Mouse (Mus musculus) common myeloid progenitor, adult 5-6 weeks (primary cell): Measurements from ENCODE around the gene Socs4. TPM values are rescaled to one million over a fixed set of nuclear protein-coding genes. Genes with fewer than 3 reads are reported as not detected.
A peak's percentile ranks its signal among the peaks of the same experiment; 100 is the strongest.

Source experiments
- ATAC-seq: replicated peaks from 2 replicates; pipeline ENCODE4 v1.8.0; 2016; ENCODE audit warnings: low read depth, mild to moderate bottlenecking, moderate TSS enrichment, inconsistent platforms; ENCODE audit not compliant: poor library complexity, severe bottlenecking
- total RNA-seq: library from RNA; stranded (forward); fragments of 200-1000, 187-1606 nt; gene quantifications from 2 replicates; pipeline ENCODE4 v1.2.3, GENCODE M21; 2017

The Socs4 gene
- total RNA-seq, result 21.8 and 26.3 TPM in 2 replicates

DNA sequence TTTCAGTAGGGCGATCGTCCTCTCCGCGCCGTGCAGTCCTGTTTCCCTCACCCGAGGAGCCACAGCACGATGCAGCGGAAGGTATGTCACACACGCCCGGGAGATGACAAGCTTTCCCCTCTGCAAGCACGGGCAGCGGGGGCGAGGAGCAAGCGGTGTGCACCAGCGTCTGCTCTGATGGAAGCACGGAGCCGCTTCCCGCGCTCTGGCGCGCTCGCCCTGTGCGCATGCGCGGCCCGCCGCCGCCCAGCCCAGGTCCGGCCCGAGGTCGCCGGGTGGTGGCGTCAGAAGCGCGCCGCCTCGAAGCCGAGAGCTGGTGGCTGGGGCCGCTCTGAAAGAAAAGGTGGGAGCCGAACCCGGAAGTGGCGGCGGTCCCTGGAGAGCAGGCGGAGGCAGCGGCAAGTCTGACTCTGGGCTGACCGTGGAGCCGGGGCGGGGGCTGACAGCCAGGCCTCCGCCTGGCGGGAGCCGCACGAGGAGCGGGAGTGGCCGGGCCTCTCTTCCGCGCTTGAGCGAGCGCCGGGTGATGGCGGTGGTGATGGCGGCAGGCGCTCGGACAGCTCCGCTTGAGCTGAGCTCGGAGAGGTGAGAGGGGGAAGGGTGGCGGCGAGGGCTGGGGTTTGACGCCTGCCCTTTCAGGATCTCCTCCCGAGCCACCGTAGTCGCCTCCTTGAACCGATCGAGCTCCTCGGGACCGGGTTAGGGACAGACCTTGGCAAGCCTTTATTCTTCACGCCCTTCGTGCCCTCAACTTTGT lies at the start of gene Socs4, which contains the start of gene Wdhd1:
TSS of gene Socs4 (plus strand) at position 295 of the 757 bp plus-strand sequence.
TSS of gene Wdhd1 (minus strand) at position 221 of the 757 bp plus-strand sequence.
- peak; percentile 88 for ATAC-seq

DNA sequence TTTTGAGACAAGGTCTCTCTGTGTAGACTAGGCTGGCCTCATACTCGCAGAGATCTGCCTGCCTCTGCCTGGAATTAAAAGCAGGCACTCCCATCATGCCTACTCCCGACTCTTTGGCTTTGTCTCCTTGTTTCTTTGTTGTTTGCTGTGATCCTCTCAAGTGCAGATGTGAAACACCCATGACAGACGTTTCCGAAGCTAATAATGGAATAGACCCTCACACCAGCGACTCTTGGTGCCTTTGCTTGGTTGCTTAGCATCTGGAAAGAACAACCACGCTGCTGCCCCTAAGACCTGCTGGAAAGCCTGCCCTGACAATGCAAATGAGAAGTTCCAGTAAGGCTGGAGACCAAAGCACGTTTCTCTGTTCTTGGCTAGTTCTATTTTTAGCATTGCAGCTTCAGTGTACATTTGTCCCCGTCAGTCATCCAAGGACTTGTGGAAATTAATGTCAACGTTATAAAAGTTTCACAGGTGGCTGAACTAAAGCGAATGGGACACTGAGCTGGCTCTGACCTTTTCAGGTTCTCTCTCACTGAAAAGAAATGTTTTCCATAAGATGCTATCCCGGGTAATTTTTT lies 46.8 kb upstream of the Socs4 start:
- no peak for ATAC-seq

DNA sequence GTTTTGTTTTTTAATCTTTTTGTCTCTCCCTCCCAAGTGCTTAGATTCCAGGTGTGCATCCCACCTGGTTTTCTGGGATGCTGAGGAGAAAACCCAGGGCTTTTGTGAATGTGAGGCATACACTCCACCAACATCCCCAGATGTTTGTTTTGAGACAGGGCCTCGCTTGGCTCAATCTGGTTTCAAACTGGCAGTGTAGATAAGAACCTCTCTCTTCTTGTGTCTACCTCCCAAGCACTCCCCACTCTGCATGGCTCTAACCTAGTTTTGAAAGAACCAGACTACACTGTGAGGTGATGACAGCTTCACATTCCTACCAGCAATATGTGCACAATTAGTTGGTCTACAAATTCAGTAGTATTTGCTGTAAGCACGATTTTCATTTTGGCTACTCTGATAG lies 43.1 kb upstream of the Socs4 start:
- ATAC-seq, result peak; percentile 52; the same call in 1 of the 2 replicates

DNA sequence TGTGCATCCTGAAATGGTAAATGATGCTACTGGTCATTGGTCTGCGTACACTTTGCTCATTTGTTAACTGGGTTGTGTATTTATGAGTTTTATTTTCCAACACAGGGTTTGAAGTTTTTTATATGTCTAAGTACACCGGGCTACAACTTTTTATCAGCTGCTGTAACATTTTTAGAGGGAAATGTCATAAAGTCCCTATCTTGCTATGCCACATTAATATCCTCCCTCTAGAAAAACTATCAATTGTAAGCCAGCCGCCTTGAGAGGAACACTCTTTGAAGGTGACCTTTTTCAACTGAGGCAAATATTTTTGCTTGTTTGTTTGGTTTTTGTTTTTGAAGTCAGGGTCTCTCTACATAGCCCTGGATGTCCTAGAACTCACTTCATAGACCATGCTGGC lies 42.7 kb upstream of the Socs4 start:
- ATAC-seq, result no peak

DNA sequence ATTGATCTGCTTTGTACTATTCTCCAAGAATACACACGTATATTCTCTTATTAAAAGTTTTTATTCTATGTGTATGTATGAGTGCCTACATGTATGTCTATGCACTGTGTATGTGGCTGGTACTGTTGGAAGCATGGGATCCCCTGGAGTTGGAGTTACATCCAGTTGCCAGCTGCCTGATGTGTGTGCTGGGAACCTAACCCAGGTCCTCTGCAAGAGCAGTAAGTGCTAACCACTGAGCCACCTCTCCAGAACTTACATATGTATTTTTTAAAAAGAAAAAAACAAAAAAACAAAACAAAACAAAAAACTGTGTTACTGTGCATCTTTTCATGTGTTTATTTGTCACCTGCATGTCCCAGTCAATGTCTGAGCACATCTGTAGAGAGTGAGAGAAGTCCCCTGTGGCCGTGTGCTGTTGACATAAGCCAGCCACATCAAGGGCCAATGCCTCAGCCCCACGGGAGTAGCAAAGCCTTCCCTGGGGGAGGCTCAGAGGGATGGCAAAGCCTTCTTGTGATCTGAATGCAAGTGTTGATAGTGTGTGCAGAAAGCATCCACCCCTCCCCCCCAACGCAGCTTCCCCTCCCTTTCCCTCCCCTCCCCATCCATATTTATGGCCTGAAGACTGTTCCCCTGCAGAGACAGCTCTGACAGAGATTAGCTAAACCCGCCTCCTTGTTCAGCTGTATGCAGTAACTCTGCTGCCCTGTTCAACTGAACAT lies 42.0 kb upstream of the Socs4 start:
- 0 out of 2 replicates have a peak, but pooled peaks have one; percentile 8 for ATAC-seq

DNA sequence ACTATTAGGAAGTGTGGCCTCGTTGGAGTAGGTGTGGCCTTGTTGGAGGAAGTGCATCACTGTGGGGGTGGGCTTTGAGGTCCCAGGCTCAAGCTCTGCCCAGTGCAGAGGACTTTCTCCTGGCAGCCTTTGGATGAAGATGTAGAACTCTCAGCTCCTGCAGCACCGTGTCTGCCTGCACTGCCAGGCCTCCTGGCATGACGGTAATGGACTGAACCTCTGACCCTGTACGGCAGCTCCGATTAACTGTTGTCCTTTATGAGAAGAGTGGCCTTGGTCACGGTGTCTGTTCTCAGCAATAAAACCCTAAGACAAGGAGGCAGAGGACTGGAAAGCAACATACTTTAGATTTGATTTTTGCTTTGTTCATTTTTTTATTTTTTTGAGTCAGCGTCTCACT lies 40.2 kb upstream of the Socs4 start:
- ATAC-seq, result no peak

DNA sequence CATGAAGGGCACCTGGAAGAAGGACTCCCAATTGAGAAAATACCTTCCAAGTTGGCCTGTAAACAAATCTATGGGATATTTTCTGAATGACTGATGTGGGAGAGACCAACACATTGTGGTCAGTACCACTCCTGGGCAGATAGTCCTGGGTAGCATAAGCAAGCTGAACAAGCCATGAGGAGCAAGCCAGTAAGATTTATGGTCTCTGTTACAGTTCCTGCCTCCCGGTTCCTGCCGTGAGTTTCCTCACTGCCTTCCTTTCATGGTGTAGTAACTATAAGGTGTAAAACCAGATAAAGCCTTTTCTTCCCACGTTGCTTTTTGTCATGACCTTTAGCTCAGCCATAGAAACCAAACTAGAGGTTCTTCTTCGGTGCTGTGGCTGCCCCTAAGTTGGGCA lies 39.4 kb upstream of the Socs4 start:
- no peak for ATAC-seq

DNA sequence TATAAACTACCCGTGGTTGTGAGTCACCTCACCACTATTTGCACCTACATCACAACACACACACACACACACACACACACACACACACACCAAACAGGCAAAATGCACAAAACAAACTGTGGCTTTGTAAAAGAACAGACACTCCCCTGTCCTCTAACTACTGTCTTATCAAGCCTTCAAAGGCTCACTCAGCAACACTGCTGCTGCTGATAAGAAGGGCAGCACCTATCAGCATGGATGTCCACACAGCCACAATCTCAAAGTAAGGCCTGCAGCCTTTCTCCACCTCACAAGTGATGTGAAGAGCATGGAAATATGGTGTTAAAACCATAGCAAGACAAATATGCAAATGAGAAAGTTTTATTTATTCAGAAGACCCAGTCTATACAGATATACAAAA lies 36.1 kb upstream of the Socs4 start:
- ATAC-seq, result peak; percentile 95

DNA sequence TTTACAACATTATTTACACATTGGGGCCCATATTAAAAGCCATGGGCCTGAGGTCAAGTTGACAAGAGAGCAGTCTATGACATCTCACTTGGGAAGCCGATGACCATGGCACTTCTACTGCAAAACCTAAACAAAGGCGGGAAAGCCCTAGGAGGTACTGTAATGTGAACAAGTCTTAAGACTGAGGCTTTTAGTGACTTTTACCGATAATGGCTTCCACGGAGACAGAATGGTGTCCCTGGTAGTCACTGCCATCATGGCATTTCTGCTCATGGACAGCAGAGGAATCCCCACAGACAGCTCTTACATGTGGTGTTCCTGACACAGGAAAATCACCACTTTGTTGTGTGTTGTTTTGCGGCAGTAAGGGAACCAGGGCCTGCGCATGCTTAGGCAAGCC lies 35.7 kb upstream of the Socs4 start:
- peak; percentile 11; the same call in 1 of the 2 replicates for ATAC-seq

DNA sequence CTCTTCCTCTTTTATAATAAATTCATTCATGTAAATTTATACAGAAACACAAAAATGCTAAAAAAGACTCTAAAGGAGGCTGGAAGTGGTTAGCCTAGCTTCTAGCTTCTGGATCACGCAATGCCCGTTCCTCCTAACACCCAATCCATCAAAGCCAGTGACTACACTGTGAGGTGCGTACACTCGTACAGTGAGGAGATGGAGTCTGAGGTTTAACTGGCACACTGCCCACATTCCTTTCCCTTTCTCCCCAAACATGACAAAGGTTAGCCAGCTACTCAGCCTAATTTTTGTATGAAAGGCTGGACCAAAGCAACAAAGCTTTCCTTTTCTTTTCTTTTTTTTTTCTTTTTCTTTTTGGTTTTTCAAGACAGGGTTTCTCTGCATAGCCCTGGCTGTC lies 34.0 kb upstream of the Socs4 start:
- no peak for ATAC-seq

DNA sequence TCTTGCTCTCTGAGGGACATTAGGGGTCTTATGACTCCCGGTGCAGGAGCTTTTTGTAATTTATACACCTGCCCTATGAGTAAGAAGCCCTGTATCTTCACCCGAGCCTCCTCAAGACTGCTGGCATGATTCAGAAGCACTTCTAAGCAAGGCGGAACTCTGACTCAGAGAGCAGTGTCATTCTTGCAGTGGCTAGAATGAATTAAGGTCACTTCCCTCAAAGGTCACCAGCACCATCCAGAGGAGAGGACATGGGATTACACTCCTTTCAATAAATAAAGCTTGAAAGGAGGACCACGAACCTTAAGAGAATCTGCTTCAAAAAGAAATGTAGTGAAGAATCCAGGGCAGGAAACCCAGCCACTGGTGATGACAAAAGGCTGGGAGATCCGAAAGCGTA lies 26.9 kb upstream of the Socs4 start:
- no peak for ATAC-seq

DNA sequence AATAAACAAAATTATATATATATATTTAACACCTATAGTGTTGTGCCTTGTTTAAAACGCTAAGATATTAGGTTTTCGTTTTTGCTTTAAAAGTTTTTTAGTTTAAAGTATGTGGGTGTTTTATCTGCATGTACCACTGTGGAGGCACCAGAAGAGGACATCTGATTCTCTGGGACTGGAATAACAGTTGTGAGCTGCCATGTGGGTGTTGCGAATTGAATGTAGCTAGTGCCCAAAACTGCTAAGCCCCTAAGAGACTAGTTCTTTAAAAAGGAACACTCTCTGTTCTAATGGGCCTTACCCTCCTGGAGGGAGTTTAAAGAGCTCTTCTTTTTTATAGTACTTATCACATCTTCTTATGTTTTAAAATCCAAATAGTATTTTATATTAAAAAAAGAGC lies 11.9 kb upstream of the Socs4 start:
- ATAC-seq, result no peak

DNA sequence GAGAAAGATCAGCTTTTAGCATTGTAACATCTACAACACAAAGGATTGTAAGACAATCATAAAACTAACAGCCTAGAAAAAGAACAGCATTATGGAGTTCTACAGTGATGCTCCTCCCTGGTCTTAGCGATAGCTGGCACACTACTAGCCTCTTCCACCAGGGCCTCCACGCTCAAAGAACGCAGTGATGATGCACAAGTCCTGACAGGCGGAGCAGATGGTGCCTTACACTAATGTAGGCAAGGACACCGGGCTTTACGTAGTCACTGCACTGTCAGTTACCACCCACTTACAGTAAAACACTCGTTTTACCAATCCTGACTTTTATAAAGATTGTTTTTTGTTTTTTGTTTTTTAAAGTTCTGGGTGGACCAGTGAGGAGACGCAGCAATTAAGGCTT lies 10.9 kb upstream of the Socs4 start:
- ATAC-seq, result no peak

DNA sequence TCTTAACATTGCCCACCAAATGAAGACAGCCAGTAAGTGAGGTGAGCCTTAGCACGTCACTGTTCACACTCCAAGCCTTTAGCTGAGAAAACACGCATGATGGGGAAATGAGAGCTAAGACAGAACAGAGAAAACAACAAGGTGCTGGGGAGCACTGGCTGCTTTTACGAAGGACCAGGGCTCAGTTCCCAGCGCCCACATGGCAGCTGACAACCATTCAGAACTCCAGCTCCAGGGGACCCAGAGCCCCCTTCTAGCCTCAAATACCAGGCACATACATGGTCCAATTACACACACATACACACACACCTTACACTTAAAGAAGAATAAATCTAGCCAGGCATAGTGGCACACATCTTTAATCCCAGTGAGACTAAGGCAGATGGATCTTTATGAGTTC lies 7.7 kb upstream of the Socs4 start:
- ATAC-seq, result no peak

DNA sequence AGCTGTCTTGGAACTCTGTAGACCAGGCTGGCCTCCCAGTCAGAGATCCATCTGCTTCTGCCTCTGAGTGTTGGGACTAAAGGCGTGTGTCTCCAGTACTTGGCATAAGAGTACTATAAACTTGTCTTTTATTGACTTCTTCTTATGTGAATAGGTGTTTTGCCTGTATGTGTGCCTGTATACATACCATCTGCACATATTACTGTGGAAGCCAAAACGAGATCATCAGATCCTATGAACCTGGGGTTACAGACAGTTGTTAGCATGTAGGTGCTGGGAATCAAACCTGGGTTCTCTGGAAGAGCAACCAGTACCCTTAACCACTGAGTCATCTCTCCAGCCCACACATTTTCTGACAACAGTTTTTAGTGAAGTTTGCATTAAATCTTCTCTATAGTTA lies 7.0 kb upstream of the Socs4 start:
- ATAC-seq, result no peak

DNA sequence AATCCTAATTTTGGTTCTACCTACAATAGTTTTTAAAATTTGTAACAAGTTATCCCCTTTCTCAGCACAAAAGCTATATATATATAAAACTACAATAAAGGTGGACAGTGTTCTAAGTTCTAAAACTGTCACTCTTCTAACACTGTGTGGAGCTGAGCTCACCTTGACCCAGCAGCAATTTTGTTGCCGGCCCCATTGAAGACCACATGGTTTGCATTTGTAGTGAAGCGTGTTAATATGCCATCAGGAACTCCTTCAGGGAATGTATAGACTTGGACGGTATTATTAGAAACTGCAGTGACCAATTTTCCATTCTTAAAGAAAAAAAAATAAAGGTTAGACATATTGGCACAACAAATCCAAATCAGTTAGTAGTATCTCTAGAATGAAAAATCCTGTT lies 3.0 kb upstream of the Socs4 start:
- no peak for ATAC-seq

DNA sequence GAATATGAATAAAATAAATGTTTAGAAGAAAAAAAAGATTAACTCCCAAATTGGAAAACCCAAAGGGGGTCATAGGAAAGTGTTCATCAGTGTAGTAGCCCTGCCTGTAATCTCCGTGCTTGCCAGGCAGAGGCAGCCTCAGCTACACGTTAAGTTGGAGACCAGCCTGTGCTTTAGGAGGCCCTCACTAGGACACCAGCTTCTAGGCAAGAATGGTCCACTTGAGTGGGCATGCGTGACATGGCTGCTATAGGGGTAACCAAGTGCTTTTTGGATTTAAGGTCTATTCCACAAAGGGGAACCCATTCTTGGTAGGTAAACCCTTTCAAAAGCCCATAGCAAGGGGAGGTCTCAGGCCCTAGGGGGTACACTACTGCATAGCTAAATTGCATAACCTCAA lies 1.3 kb upstream of the Socs4 start:
- no peak for ATAC-seq

DNA sequence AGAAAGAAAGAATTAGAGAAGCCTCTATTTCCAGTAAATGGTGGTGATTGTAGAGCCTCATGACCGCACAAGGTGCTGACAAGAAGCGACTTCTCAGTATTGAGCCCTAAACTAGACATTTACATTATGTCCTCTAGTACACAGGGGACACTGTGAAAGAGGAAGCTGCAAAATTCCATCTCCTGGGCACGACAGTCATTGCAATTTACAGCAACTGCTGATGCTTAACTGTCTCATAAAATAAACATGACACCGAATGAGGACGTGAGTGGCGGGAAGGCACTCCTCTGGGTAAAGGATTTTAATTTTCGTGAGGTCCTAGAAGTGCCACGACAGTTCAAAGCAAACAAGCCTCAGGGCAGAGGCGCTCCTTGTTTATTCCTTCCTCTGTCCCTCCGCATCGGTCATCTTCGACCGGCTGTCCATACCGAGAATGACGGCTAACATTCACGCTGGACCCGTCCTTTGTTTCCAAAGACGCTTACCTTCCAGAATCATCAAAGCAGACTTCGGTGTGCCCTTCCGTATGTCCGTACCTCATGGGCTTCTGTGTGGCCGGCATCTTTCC lies 611 bp upstream of the Socs4 start:
- peak; percentile 55 for ATAC-seq

DNA sequence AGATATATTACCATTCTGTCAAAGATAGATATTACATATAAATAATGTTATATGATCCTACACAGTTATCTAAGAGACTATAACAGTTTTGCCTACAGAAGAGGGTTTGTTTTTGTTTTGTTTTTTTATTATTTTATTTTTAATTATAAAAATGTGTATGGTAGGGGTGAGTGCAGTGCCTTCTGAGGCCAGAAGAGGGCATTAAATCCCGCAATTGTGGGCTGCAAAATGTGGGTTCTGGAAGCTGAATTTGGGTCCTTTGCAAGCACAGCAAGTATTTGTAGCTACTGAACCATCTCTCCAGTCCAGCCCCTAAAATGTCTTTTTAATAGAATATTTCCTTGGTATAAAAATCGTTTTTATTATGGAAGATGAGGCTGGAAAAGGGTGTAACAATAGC lies 2.3 kb downstream of the Socs4 start:
- no peak for ATAC-seq

DNA sequence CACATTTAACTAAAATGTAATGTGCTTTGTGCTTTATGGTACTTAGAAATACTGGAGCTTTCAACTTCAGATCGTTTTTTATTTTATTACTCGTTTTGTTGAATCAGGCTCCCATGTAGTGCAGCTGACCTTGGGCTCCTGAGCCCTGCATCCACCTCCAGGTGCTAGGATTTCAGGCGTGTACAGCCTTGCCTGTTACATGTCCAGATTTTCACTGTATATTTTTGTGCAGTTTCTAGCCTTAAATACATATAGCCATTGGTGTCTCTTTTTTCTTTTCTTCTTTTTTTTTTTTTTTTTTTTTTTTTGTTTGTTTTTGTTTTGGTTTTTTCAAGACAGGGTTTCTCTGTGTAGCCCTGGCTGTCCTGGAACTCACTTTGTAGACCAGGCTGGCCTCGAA lies 4.8 kb downstream of the Socs4 start:
- ATAC-seq, result no peak

DNA sequence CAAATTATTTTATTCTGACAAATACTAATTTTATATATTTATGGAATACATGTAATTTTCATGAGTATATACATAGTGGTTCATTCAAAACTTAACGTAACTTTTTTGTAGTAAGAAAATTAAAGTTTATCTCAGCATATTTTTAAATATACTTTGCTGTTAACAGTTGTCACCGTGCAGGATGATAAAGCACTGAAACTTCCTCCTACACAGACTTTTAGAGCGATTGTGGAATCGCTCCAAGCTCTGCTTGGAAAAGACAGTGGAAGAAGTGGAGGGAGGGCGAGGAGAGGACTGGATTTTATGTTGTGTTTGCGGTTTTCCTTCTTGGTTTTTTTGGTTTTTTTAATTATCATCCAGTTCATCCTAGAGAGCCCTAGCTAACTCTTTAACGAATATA lies 6.8 kb downstream of the Socs4 start:
- 0 out of 2 replicates have a peak, but pooled peaks have one; percentile 52 for ATAC-seq
